Mouse (Mus musculus): ENCODE measurements around the gene Tma7. TPM values are rescaled to one million over a fixed set of nuclear protein-coding genes. Genes with fewer than 3 reads are reported as not detected.

Tma7 gene
- total and polyA plus RNA-seq, 3 experiments = 255 to 529 (median 336) TPM

- Histone ChIP-seq H3K9me3 (replicated peaks; ENCODE audit: low read length) (no peaks in the 10 kb centered on the region), H3K4me1 (ENCODE audit: control insufficient read depth in 1 of 2, insufficient read depth in 2 of 2) (peaks cover 16 to 21% of the 10 kb centered on the region in 2 experiments), H3K27ac (ENCODE audit: insufficient read depth, low read depth) (no peak overlapping the region), H3K4me2 (ENCODE audit: insufficient read depth, low read depth, poor library complexity, severe bottlenecking) (no peak overlapping the region), H3K27me3 (replicated peaks) (no peaks in the 10 kb centered on the region), H3K4me3 (replicated peaks in 1 of 3; ENCODE audit: low read depth in 2 of 3, low read length in 2 of 3, poor library complexity in 1 of 3) (no peak overlapping the region), H3K36me3 (replicated peaks in 1 of 2; ENCODE audit: control insufficient read depth in 1 of 2, insufficient read depth in 1 of 2, low read length in 1 of 2) (peaks cover 0 to 19% of the 10 kb centered on the region in 2 experiments), H3K9ac (ENCODE audit: insufficient read depth, low read depth) (no peak overlapping the region), H3K79me2 (replicated peaks; ENCODE audit: control insufficient read depth, extremely low read depth, insufficient read depth, poor library complexity, severe bottlenecking) (peaks cover 4% of the 10 kb centered on the region; the same call in 1 of the 2 replicates)
- dilution Hi-C loops (cut with MboI; ENCODE audit: extremely low pct_ligation_motif_present, extremely low pct_unique_long_range_greater_than_20kb, low sequenced_read_pairs) = no loop called here
- DNase-seq (ENCODE audit: extremely low read depth) = no peak
- in situ Hi-C loops (cut with MboI; ENCODE audit: low pct_ligation_motif_present, low pct_unique_long_range_greater_than_20kb, low sequenced_read_pairs) = no loop called here
- TF ChIP-seq RCOR1 (conservative IDR thresholded peaks at IDR 0.05; ENCODE audit: low read depth, low read length) = no peak
Measured at GRCm38 (mm10) chr9:109041351-109041750, 41.0 kb downstream of the Tma7 start.

- in situ Hi-C loops (cut with MboI; ENCODE audit: low pct_ligation_motif_present, low pct_unique_long_range_greater_than_20kb, low sequenced_read_pairs) (no loop called here), dilution Hi-C loops (cut with MboI; ENCODE audit: extremely low pct_ligation_motif_present, extremely low pct_unique_long_range_greater_than_20kb, low sequenced_read_pairs) (no loop called here)
- no peak for DNase-seq (ENCODE audit: extremely low read depth)
- Histone ChIP-seq H3K36me3 (replicated peaks in 1 of 2; ENCODE audit: control insufficient read depth in 1 of 2, insufficient read depth in 1 of 2, low read length in 1 of 2) (peaks cover 0 to 18% of the 10 kb centered on the region in 2 experiments), H3K9ac (ENCODE audit: insufficient read depth, low read depth) (no peak overlapping the region), H3K27ac (ENCODE audit: insufficient read depth, low read depth) (no peak overlapping the region), H3K27me3 (replicated peaks) (no peaks in the 10 kb centered on the region), H3K79me2 (replicated peaks; ENCODE audit: control insufficient read depth, extremely low read depth, insufficient read depth, poor library complexity, severe bottlenecking) (peaks cover 4% of the 10 kb centered on the region; the same call in 1 of the 2 replicates), H3K4me2 (ENCODE audit: insufficient read depth, low read depth, poor library complexity, severe bottlenecking) (no peak overlapping the region), H3K4me3 (replicated peaks in 1 of 3; ENCODE audit: low read depth in 2 of 3, low read length in 2 of 3, poor library complexity in 1 of 3) (no peak overlapping the region), H3K9me3 (replicated peaks; ENCODE audit: low read length) (no peaks in the 10 kb centered on the region), H3K4me1 (ENCODE audit: control insufficient read depth in 1 of 2, insufficient read depth in 2 of 2) (peaks cover 16 to 21% of the 10 kb centered on the region in 2 experiments)
- TF ChIP-seq NRF1 (IDR thresholded peaks at IDR 0.05; ENCODE audit: low read depth, low read length) (no peak), CTCF (conservative IDR thresholded peaks at IDR 0.05 in 1 of 2, IDR thresholded peaks at IDR 0.05 in 1 of 2; ENCODE audit: low read depth in 2 of 2, low read length in 2 of 2) (no peak), ZMIZ1 (IDR thresholded peaks at IDR 0.05; ENCODE audit: low read depth, low read length) (no peak), NELFE (IDR thresholded peaks at IDR 0.05; ENCODE audit: low read depth, low read length) (no peak), MAZ (IDR thresholded peaks at IDR 0.05; ENCODE audit: low read depth, low read length) (no peak)
Measured at GRCm38 (mm10) chr9:109040906-109041305, 41.5 kb downstream of the Tma7 start.

DNA sequence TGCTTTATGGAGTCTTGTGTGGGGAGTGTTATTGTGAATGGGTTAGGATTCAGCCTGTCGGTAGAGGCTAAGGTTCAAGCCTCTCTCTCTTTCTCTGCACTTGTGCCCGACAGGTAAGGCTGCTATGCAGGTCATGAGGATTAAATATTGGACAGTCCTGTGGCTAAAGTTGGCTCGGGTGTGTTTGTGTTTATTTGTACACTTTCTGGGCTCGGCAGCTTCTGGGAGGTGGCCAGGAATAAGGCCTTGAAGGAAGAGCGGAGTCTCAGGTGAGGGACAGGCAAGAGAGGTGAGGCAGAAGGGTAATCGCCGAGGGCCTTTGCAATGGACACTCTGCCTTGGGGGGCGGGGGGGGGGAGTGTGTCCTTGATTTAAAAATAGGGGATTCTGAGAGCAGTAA lies 42.2 kb downstream of the Tma7 start:
- Histone ChIP-seq H3K4me1 (ENCODE audit: control insufficient read depth in 1 of 2, insufficient read depth in 2 of 2) (peaks cover 16 to 21% of the 10 kb centered on the region in 2 experiments), H3K27me3 (replicated peaks) (no peaks in the 10 kb centered on the region), H3K27ac (ENCODE audit: insufficient read depth, low read depth) (no peak overlapping the region), H3K9me3 (replicated peaks; ENCODE audit: low read length) (no peaks in the 10 kb centered on the region), H3K36me3 (replicated peaks in 1 of 2; ENCODE audit: control insufficient read depth in 1 of 2, insufficient read depth in 1 of 2, low read length in 1 of 2) (peaks cover 0 to 18% of the 10 kb centered on the region in 2 experiments), H3K4me3 (replicated peaks in 1 of 3; ENCODE audit: low read depth in 2 of 3, low read length in 2 of 3, poor library complexity in 1 of 3) (no peak overlapping the region), H3K9ac (ENCODE audit: insufficient read depth, low read depth) (no peak overlapping the region), H3K79me2 (replicated peaks; ENCODE audit: control insufficient read depth, extremely low read depth, insufficient read depth, poor library complexity, severe bottlenecking) (0 out of 2 replicates have a peak, but pooled peaks cover 1% of the 10 kb centered on the region), H3K4me2 (ENCODE audit: insufficient read depth, low read depth, poor library complexity, severe bottlenecking) (no peak overlapping the region)
- dilution Hi-C loops (cut with MboI; ENCODE audit: extremely low pct_ligation_motif_present, extremely low pct_unique_long_range_greater_than_20kb, low sequenced_read_pairs) = no loop called here
- no peak for TF ChIP-seq E2F4 (IDR thresholded peaks at IDR 0.05; ENCODE audit: insufficient replicate concordance, low read depth, low read length)
- no peak for TF ChIP-seq ZNF384 (IDR thresholded peaks at IDR 0.05; ENCODE audit: low read depth, low read length)
- no peak for TF ChIP-seq BHLHE40 (IDR thresholded peaks at IDR 0.05; ENCODE audit: low read depth, low read length)
- TF ChIP-seq POLR2A (IDR thresholded peaks at IDR 0.05; ENCODE audit: low read depth, low read length) = no peak
- TF ChIP-seq CTCF (conservative IDR thresholded peaks at IDR 0.05 in 1 of 2, IDR thresholded peaks at IDR 0.05 in 1 of 2; ENCODE audit: low read depth in 2 of 2, low read length in 2 of 2) = no peak
- no peak for TF ChIP-seq CHD2 (IDR thresholded peaks at IDR 0.05; ENCODE audit: low read length)
- TF ChIP-seq SMC3 (IDR thresholded peaks at IDR 0.05; ENCODE audit: low read depth, low read length) = no peak
- TF ChIP-seq JUN (IDR thresholded peaks at IDR 0.05; ENCODE audit: insufficient read depth, low read depth, low read length) = no peak
- no peak for TF ChIP-seq MYC (IDR thresholded peaks at IDR 0.05; ENCODE audit: low read depth, low read length)
- TF ChIP-seq MXI1 (IDR thresholded peaks at IDR 0.05; ENCODE audit: low read depth, low read length) = no peak
- TF ChIP-seq SIN3A (IDR thresholded peaks at IDR 0.05; ENCODE audit: low read length) = no peak
- TF ChIP-seq GABPA (IDR thresholded peaks at IDR 0.05; ENCODE audit: insufficient replicate concordance, low read depth, low read length) = no peak
- TF ChIP-seq TBP (conservative IDR thresholded peaks at IDR 0.05; ENCODE audit: low read depth, low read length) = no peak
- TF ChIP-seq USF2 (conservative IDR thresholded peaks at IDR 0.05; ENCODE audit: low read depth, low read length) = no peak
- TF ChIP-seq IRF4 (IDR thresholded peaks at IDR 0.05; ENCODE audit: low read depth, low read length) = no peak
- no peak for TF ChIP-seq NRF1 (IDR thresholded peaks at IDR 0.05; ENCODE audit: low read depth, low read length)
- no peak for TF ChIP-seq KAT2A (IDR thresholded peaks at IDR 0.05; ENCODE audit: insufficient replicate concordance, low read length)
- TF ChIP-seq ZMIZ1 (IDR thresholded peaks at IDR 0.05; ENCODE audit: low read depth, low read length) = no peak
- TF ChIP-seq RCOR1 (conservative IDR thresholded peaks at IDR 0.05; ENCODE audit: low read depth, low read length) = no peak
- in situ Hi-C loops (cut with MboI; ENCODE audit: low pct_ligation_motif_present, low pct_unique_long_range_greater_than_20kb, low sequenced_read_pairs) = no loop called here
- no peak for DNase-seq (ENCODE audit: extremely low read depth)

Data from CH12.LX (cell line).